Mouse (Mus musculus) forebrain, embryonic 12.5 days (tissue): ENCODE results near the gene Hexa. TPM values are rescaled to one million over a fixed set of nuclear protein-coding genes. Genes with fewer than 3 reads are reported as not detected.

Source experiments
- ATAC-seq: fragments of 200-750 bp; cut with Nextera tagmentation; 2 replicates; pipeline ENCODE4 v1.8.0; 2017; ENCODE audit warnings: moderate TSS enrichment; ENCODE audit not compliant: low FRiP score
- H3K27ac ChIP-seq: fragments of 300-500 bp; sonication (generic); 2 replicates; pipeline ENCODE4 v1.5.1; 2016; ENCODE audit warnings: mild to moderate bottlenecking
- H3K27me3 ChIP-seq: fragments of 300-500 bp; sonication (generic); 2 replicates; pipeline ENCODE4 v1.6.1; 2016; ENCODE audit warnings: mild to moderate bottlenecking
- H3K36me3 ChIP-seq: fragments of 300-500 bp; sonication (generic); replicated peaks from 2 replicates; pipeline ENCODE4 v1.6.1; 2016; ENCODE audit warnings: mild to moderate bottlenecking
- H3K4me1 ChIP-seq: fragments of 300-500 bp; sonication (generic); 2 replicates; pipeline ENCODE4 v1.6.1; 2016
- H3K4me2 ChIP-seq: fragments of 300-500 bp; sonication (generic); 2 replicates; pipeline ENCODE4 v1.6.1; 2016; ENCODE audit warnings: mild to moderate bottlenecking, moderate library complexity
- H3K4me3 ChIP-seq: fragments of 300-500 bp; sonication (generic); replicated peaks from 2 replicates; pipeline ENCODE4 v1.5.1; 2016; ENCODE audit warnings: mild to moderate bottlenecking
- H3K9ac ChIP-seq: fragments of 300-500 bp; sonication (generic); 2 replicates; pipeline ENCODE4 v1.6.1; 2016; ENCODE audit warnings: mild to moderate bottlenecking
- H3K9me3 ChIP-seq: fragments of 300-500 bp; sonication (generic); 2 replicates; pipeline ENCODE4 v1.6.1; 2016
- WGBS: fragments of 180-500 bp; shearing (Covaris S2); methylation state at CpG from one replicate; pipeline ENCODE4 v1.1.7; 2016; 5-methylcytosine and 5-hydroxymethylcytosine counted together
- polyA plus RNA-seq: library from polyadenylated mRNA; unstranded; fragments of >200 nt; fragmentation: Nextera tagmentation; extraction: Ambion mirVana; gene quantifications from 2 replicates; pipeline ENCODE4 v1.2.1, GENCODE M21; 2016

Hexa gene
- polyA plus RNA-seq, 1 experiment from 2014 or later, result 43.3 TPM

DNA sequence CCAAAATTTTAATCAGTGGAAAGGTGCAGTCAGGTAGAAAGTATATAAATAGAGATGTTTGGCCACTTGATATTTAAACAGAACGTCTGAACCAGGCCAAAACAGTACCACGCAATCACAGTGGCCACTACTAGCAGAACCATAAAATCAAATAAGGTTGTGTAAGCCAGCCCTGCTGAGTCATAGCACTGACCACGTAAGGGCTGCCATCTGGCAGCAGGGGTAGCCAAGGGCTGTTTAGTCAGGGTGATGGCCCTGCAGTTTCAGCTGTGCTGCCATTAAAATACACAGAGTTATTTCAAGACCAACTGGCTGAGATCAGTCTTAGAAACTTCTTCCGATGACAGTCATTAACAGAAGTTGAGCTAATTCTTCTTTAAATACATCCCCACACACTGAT, 5.5 kb upstream of the Hexa start:
- no peak overlapping the region for H3K4me3 ChIP-seq

DNA sequence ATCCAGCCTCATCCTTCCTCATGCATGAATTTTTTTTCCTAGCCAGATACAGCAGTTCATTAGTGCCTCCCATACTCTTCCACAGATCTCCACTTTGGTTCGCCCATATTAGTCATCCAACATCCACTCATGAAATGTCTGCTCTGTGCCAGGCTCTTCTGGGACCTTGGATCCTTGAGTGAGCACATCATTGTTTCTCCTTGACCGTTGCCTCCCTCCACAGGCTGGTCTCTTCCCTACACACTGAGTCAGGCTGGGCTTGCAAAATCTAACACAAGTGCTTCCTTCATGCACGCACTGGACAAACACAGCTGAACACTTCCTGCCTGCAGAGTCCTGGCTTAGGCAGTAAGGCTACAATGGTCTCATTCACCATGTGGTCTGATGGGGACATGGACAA, 1.7 kb upstream of the Hexa start:
- Histone ChIP-seq H3K27ac (no peak overlapping the region), H3K9me3 (no peaks in the 10 kb centered on the region), H3K36me3 (no peaks in the 10 kb centered on the region), H3K4me2 (no peak overlapping the region), H3K27me3 (no peaks in the 10 kb centered on the region), H3K4me1 (peaks cover 26% of the 10 kb centered on the region), H3K9ac (no peak overlapping the region), H3K4me3 (no peak overlapping the region)
- whole genome bisulfite sequencing, result 88% methylated on average over 3 of the region's 3 CpGs
- ATAC-seq, result no peak

More for the DNA sequence above, 5.5 kb upstream of the Hexa start:
- no peak for ATAC-seq
- H3K27ac ChIP-seq, result no peak overlapping the region
- H3K9me3 ChIP-seq, result no peaks in the 10 kb centered on the region
- H3K36me3 ChIP-seq, result no peaks in the 10 kb centered on the region
- H3K27me3 ChIP-seq, result no peaks in the 10 kb centered on the region
- no peak overlapping the region for H3K4me2 ChIP-seq
- no peak overlapping the region for H3K9ac ChIP-seq
- WGBS, result 61% methylated on average over 4 of the region's 4 CpGs
- 0 out of 2 replicates have a peak, but pooled peaks cover 5% of the 10 kb centered on the region for H3K4me1 ChIP-seq

- H3K4me2 ChIP-seq, result no peak overlapping the region
- 94% methylated on average over 6 of the region's 6 CpGs for WGBS
Observed at GRCm38 (mm10) chr9:59541617-59542016, 2.3 kb downstream of the Hexa start.

DNA sequence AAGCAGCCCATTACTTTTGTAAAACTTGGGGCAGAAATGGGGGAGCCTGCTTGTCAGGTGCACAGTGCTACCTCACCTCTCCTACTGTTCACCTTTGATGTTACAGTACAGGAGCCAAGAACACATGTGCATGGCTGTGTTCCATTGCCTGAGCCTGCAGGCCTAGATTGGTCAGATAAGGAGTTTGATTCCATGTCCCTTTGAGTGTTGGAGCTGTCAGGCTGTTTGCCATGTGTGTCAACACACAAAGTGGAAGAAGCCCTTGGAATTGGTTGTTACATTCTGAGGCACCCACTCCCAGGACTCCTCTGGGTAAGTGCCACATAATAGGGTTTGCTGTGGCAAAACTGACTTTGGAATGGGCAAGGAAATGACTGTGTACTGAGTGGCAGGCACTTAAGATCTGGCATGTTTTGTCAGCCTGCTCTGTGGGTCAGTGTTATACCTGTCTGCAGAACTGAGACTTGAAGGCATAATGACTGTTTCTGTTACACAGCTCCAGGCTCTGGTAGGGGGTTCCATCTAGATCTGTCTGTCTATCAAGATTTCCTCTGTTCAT, 3.5 kb downstream of the Hexa start:
- Histone ChIP-seq H3K9ac (no peak overlapping the region), H3K36me3 (no peaks in the 10 kb centered on the region), H3K4me2 (no peak overlapping the region), H3K4me3 (no peak overlapping the region), H3K9me3 (no peaks in the 10 kb centered on the region), H3K27ac (no peak overlapping the region), H3K4me1 (peaks cover 26% of the 10 kb centered on the region), H3K27me3 (no peaks in the 10 kb centered on the region)
- no peak for ATAC-seq

More at GRCm38 (mm10) chr9:59541617-59542016, 2.3 kb downstream of the Hexa start:
- Histone ChIP-seq H3K27ac (no peak overlapping the region), H3K36me3 (no peaks in the 10 kb centered on the region), H3K4me3 (no peak overlapping the region), H3K9ac (no peak overlapping the region), H3K9me3 (no peaks in the 10 kb centered on the region), H3K27me3 (no peaks in the 10 kb centered on the region), H3K4me1 (peaks cover 26% of the 10 kb centered on the region)
- no peak for ATAC-seq

DNA sequence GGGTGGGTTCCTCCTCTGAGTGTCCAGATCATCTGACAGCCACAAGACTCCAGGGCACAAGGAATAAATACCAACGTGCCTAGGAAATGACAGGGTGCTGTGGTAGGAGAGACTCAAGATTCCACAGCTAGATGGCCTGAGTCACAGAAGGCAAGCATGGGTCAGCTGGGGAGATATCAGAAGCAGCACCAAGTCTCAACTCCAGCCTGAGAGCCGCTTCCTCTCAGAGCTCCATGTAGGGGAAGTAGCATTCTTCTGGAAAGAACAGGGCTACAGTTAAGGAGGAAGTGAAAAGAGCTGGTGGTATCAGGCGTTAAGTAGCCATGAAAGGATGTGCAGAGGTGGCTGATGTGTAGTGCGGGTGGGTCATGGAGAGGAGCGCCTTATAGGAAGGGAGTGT, 5.4 kb downstream of the Hexa start:
- no peak for ATAC-seq
- Histone ChIP-seq H3K27me3 (no peaks in the 10 kb centered on the region), H3K9ac (no peak overlapping the region), H3K4me1 (peaks cover 16% of the 10 kb centered on the region), H3K4me3 (no peak overlapping the region), H3K36me3 (no peaks in the 10 kb centered on the region), H3K4me2 (no peak overlapping the region), H3K27ac (no peak overlapping the region), H3K9me3 (no peaks in the 10 kb centered on the region)
- 93% methylated on average over 5 of the region's 5 CpGs for WGBS

GRCm38 (mm10) chr9:59547869-59548268, 8.5 kb downstream of the Hexa start:
- H3K36me3 ChIP-seq, result no peaks in the 10 kb centered on the region
- no peak overlapping the region for H3K4me2 ChIP-seq
- no peak overlapping the region for H3K9ac ChIP-seq
- no peak for ATAC-seq
- H3K4me3 ChIP-seq, result no peak overlapping the region
- H3K27ac ChIP-seq, result no peak overlapping the region
- H3K27me3 ChIP-seq, result no peaks in the 10 kb centered on the region
- no peaks in the 10 kb centered on the region for H3K4me1 ChIP-seq
- H3K9me3 ChIP-seq, result no peaks in the 10 kb centered on the region
- 86% methylated on average over 1 of the region's 1 CpGs for WGBS

DNA sequence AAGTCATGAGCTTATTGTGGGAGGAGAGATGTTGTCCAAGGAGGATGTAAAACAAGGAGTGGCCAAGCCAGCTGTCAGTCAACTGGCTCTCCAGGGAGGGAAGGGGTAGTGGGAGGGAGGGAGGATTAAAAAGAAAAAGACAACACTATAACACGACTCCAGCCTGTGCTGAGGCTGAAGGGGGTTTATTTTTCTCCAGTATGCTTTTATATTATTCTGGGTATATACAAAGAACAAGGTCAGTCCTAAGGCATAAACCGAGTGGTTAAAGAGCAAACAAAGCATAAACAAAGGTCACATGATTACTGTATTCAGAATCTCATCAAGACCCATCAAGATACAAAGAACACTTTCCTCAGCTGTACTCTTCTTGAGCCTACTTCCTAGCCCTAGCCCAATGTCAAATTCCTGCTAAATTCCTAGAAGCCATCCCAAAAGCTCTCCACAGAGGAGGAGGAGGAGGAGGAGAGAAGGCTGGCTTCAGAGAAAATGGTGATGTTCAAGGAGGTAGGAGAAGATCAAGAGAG, 9.7 kb downstream of the Hexa start:
- Histone ChIP-seq H3K27me3 (no peaks in the 10 kb centered on the region), H3K9me3 (no peaks in the 10 kb centered on the region), H3K27ac (no peak overlapping the region), H3K4me2 (no peak overlapping the region), H3K9ac (no peak overlapping the region), H3K4me3 (no peak overlapping the region), H3K4me1 (no peaks in the 10 kb centered on the region), H3K36me3 (0 out of 2 replicates have a peak, but pooled peaks cover under 1% of the 10 kb centered on the region)
- WGBS, result 60% methylated on average over 2 of the region's 2 CpGs
- ATAC-seq, result no peak

- Histone ChIP-seq H3K27me3 (no peaks in the 10 kb centered on the region), H3K4me2 (no peak overlapping the region), H3K36me3 (peaks cover 9% of the 10 kb centered on the region; the same call in 1 of the 2 replicates), H3K9me3 (no peaks in the 10 kb centered on the region), H3K27ac (no peak overlapping the region), H3K9ac (no peak overlapping the region), H3K4me1 (no peaks in the 10 kb centered on the region), H3K4me3 (no peak overlapping the region)
- 86% methylated on average over 4 of the region's 4 CpGs for WGBS
- no peak for ATAC-seq
Observed at GRCm38 (mm10) chr9:59550077-59550476, 10.7 kb downstream of the Hexa start.

DNA sequence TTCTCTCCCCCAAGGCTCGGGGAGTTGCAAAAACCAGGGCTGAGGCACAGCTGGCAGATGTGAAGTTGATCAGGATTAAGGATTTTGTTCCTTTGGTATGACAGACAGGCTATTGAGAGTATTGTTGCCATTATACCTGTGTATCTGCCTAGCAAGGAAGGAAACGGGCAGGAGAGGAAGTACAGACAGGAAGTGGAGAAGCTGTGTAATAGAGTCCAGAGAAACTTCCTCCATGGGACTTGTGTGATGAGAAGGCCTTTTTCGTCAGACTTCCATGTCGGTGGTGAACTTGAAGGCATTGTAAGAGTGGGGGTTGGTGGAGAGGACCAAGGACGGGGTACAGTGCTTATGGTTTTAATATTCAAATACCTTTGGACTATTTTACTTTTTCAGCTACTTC, 11.7 kb downstream of the Hexa start:
- no peak overlapping the region for H3K4me3 ChIP-seq
- 88% methylated on average over 5 of the region's 5 CpGs for WGBS
- no peaks in the 10 kb centered on the region for H3K9me3 ChIP-seq
- no peak for ATAC-seq
- peaks cover 12% of the 10 kb centered on the region; the same call in 1 of the 2 replicates for H3K36me3 ChIP-seq
- no peaks in the 10 kb centered on the region for H3K4me1 ChIP-seq
- H3K27me3 ChIP-seq, result no peaks in the 10 kb centered on the region
- no peak overlapping the region for H3K27ac ChIP-seq
- no peak overlapping the region for H3K9ac ChIP-seq
- no peak overlapping the region for H3K4me2 ChIP-seq

- Histone ChIP-seq H3K27ac (no peak overlapping the region), H3K4me3 (no peak overlapping the region), H3K27me3 (no peaks in the 10 kb centered on the region), H3K9me3 (no peaks in the 10 kb centered on the region), H3K9ac (no peak overlapping the region), H3K4me1 (no peaks in the 10 kb centered on the region), H3K4me2 (no peak overlapping the region), H3K36me3 (peaks cover 14% of the 10 kb centered on the region; the same call in 1 of the 2 replicates)
- ATAC-seq, result no peak
- WGBS, result 90% methylated on average over 3 of the region's 3 CpGs
Observed at GRCm38 (mm10) chr9:59551620-59552031, 12.3 kb downstream of the Hexa start.

DNA sequence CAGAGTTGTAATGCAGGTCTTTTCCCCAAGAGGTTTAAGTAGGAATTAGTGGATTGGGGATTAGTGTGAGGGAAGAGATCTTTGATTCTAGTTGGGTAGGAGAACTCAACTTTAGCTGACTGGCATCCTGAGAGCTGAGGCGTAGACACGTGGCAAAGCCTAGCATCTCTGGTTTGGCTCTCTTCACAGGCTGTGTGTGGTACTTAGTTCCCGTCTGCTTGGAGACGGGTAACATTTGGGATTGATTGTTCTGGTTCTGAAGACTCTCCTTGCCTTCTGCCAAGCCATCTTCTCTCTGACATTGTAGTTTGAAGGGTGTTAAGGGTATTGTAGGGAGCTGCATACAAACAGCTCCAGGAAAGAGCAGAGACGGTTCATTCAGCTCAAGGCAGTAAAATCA, 13.3 kb downstream of the Hexa start:
- no peak for ATAC-seq
- H3K4me3 ChIP-seq, result no peak overlapping the region
- H3K27ac ChIP-seq, result no peak overlapping the region
- no peaks in the 10 kb centered on the region for H3K27me3 ChIP-seq
- no peaks in the 10 kb centered on the region for H3K9me3 ChIP-seq
- no peak overlapping the region for H3K4me2 ChIP-seq
- 85% methylated on average over 5 of the region's 5 CpGs for WGBS
- H3K4me1 ChIP-seq, result no peaks in the 10 kb centered on the region
- peaks cover 23% of the 10 kb centered on the region for H3K36me3 ChIP-seq
- H3K9ac ChIP-seq, result no peak overlapping the region

- 84% methylated on average over 4 of the region's 4 CpGs for WGBS
- H3K9me3 ChIP-seq, result no peaks in the 10 kb centered on the region
- H3K27me3 ChIP-seq, result no peaks in the 10 kb centered on the region
- no peaks in the 10 kb centered on the region for H3K4me1 ChIP-seq
- H3K4me3 ChIP-seq, result no peak overlapping the region
- no peak for ATAC-seq
- H3K4me2 ChIP-seq, result no peak overlapping the region
- H3K36me3 ChIP-seq, result peaks cover 34% of the 10 kb centered on the region
- no peak overlapping the region for H3K27ac ChIP-seq
- no peak overlapping the region for H3K9ac ChIP-seq
Observed at GRCm38 (mm10) chr9:59553719-59554118, 14.4 kb downstream of the Hexa start.

DNA sequence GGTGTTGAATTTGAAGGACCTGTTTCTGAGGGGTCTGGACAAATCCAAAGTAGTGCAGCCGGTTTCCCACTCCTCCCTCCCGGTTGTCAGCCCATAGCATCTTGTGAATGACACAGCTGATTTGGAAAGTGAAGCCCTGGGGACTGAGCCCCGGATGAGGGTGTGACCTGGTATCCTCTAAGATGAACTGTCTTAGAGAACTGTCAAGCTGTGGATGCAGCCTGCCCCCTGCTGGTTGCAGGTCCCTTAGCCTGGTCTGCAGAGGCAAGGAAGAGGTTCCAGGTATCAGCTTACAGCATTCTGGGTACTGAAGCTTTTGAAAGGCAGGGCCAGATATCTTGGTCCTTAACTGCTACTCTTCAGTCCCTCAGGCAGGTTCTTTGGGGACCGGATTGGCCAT, 26.3 kb downstream of the Hexa start:
- Histone ChIP-seq H3K4me3 (no peak overlapping the region), H3K4me1 (no peaks in the 10 kb centered on the region), H3K9ac (no peak overlapping the region), H3K27me3 (no peaks in the 10 kb centered on the region), H3K9me3 (no peaks in the 10 kb centered on the region), H3K36me3 (peaks cover 39% of the 10 kb centered on the region), H3K4me2 (no peak overlapping the region), H3K27ac (no peak overlapping the region)
- no peak for ATAC-seq
- 37% methylated on average over 4 of the region's 4 CpGs for WGBS
